Mouse (Mus musculus): ENCODE measurements at regions not wholly inside any gene's neighbourhood (a gene's known extent, or its start where the extent isn't known, plus 50 kb on each side); places are given as distances from the start of the nearest gene placed in this dataset.

- no peak for DNase-seq (ENCODE audit: low read depth, low spot score)
Measured at GRCm38 (mm10) chr14:56313969-56314368, 50.9 kb upstream of the Atp12a start.

- DNase-seq (ENCODE audit: low read depth, low spot score), result peak; percentile 76
Measured at GRCm38 (mm10) chr14:56314459-56314858, 50.4 kb upstream of the Atp12a start.

Measured in ZHBTc4 (cell line).